Comparison of ENCODE assay signal across 8 mouse cellular contexts in the genomic region with DNA sequence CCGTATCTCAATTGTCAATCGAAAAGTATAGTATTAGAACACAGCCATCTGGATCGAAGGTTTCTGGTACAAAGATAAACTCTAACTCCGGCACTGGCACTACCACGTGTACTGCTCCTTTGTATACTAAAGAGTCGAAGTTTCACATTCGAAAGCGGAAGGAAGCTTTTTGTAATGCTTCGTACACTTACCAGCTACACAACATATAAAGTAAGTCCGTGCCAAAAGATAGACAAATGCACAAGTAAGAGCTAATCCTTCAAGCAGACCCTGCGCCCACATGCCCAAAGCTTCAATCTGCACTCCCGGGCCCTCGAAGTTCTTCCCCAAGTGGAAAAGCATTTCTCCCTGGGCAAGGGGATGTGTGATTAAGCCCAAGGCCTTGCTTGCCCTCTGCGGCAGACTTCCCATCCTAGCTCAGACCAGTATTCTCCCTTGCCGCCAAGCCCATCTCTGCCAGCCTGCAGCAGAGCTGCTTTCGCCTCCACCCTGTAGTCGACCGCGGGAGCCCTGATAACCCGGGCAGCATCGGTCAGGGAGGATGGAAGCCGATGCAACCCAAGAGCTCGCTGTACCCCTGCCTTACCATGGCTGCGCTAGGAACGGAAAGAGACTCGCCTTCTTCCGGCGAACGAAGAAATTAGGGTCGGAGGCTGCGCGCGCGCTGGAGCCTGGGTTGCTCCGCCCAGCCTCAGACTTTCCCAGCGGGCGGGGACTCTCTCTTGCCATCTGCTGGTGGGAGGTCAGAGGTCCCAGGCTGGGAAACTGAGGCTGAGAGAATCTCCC. TPM values are rescaled to one million over a fixed set of nuclear protein-coding genes. Genes with fewer than 3 reads are reported as not detected.
DNase-seq lines count a peak whose midpoint lies in the region; ATAC-seq lines count a peak whose summit lies in the region.

A gene (minus strand): TSS at position 683 of the 786 bp plus-strand sequence.

- peaks cover 24% of the 10 kb centered on the region for H3K36me3 ChIP-seq in intestine, embryonic 14.5 days (ENCODE audit: control insufficient read depth, insufficient read depth, low read length)

- H3K9me3 ChIP-seq in intestine, embryonic 14.5 days (ENCODE audit: control insufficient read depth, low read length) = no peaks in the 10 kb centered on the region

- H3K27ac ChIP-seq in intestine, embryonic 14.5 days (ENCODE audit: low read depth) = peak within 1 kb of the TSS; percentile 80

- 11% methylated on average over 37 of the region's 37 CpGs for WGBS in intestine, embryonic 14.5 days

- no peaks in the 10 kb centered on the region for H3K4me1 ChIP-seq in intestine, embryonic 14.5 days (replicated peaks; ENCODE audit: control insufficient read depth, insufficient read depth, low read length)

- no peaks in the 10 kb centered on the region for H3K27me3 ChIP-seq in intestine, embryonic 14.5 days (replicated peaks; ENCODE audit: control insufficient read depth, insufficient read depth, low read length)

- peak within 1 kb of the TSS; percentile 67 for H3K4me2 ChIP-seq in intestine, embryonic 14.5 days (ENCODE audit: low read length)

- peak within 1 kb of the TSS; percentile 85 for H3K9ac ChIP-seq in intestine, embryonic 14.5 days (ENCODE audit: low read length)

- ATAC-seq in intestine, embryonic 14.5 days (replicated peaks; ENCODE audit: low FRiP score, low TSS enrichment, low read depth) = peak; percentile 85
- ATAC-seq in megakaryocyte progenitor cell, adult 5-6 weeks (replicated peaks; ENCODE audit: poor library complexity) = peak; percentile 92

- intact Hi-C loops in left cerebral cortex, postnatal 10 days (cut with DNase I) = no loop called here

- peak within 1 kb of the TSS; percentile 68 for H3K4me3 ChIP-seq in intestine, embryonic 14.5 days (ENCODE audit: low read depth, low read length)

- DNase-seq in adrenal gland, adult 2 months = peak; percentile 87
- DNase-seq in embryo, embryonic 11 days = peak; percentile 89
- peak; percentile 76 for DNase-seq in gastrocnemius, postnatal 25 days
- peak; percentile 89 for DNase-seq in intestine, embryonic 14.5 days (ENCODE audit: low spot score)
- DNase-seq in left cerebral cortex, postnatal 10 days (ENCODE audit: extremely low spot score in 1 of 2, low spot score in 2 of 2) = peak; percentile 79 to 87
- DNase-seq in right cerebral cortex, postnatal 10 days (ENCODE audit: low spot score in 2 of 2) = peak; percentile 88
- peak; percentile 79 for DNase-seq in urinary bladder, postnatal 14 days (ENCODE audit: low spot score)

RNA-seq across cellular contexts. Expression of the gene that starts here (rescaled TPM):
- total RNA-seq in adrenal gland, adult 2 months (2021) = 1,000 to 10,000 TPM in 1 of 2 experiments, 100 to 1,000 TPM in 1; 708 to 1,084 TPM
- polyA plus RNA-seq in adrenal gland, adult 2 months (2012; rRNA removed) = 48.9 and 54.2 TPM in 2 replicates
- 100 to 1,000 TPM; 435 to 498 TPM for total RNA-seq in gastrocnemius, postnatal 25 days (2021)
- 1,024 and 1,040 TPM in 2 replicates for polyA plus RNA-seq in intestine, embryonic 14.5 days (2014; fragmentation: Nextera tagmentation; extraction: Ambion mirVana)
- 100 to 1,000 TPM; 559 to 636 TPM for total RNA-seq in left cerebral cortex, postnatal 10 days (2021)
- 4,640 and 4,664 TPM in 2 replicates for total RNA-seq in megakaryocyte progenitor cell, adult 5-6 weeks (2015)
- total RNA-seq in megakaryocyte progenitor cell, adult 5-6 weeks (2017) = 2,298 and 2,758 TPM in 2 replicates

Comparison
In these comparisons a context has a peak if more than half of its experiments do, and no peak if none do; other contexts are left out.
1. Peak in every context shown above with its lines: DNase-seq, ATAC-seq, H3K4me3 ChIP-seq and H3K27ac ChIP-seq.
2. RNA of the gene that starts here (polyA plus RNA-seq): 1,024 to 1,040 TPM in intestine, embryonic 14.5 days; 48.9 to 54.2 TPM in adrenal gland, adult 2 months; every median in the first group is over 10 times any median in the second.